Mouse (Mus musculus) mouse embryonic stem cell (cell line): ENCODE data around the gene Znfx1.

ENCODE experiments used
- in situ Hi-C, 2 experiments: fragments of 300-500 bp; cut with MboI; formaldehyde crosslinking; loops; 1 replicate in 1 of 2; 3 replicates in 1 of 2; pipeline ENCODE4 v1.14.3; 2019 to 2020; ENCODE audit warnings: low sequenced_read_pairs in 2 of 2, low pct_unique_long_range_greater_than_20kb in 1 of 2, mixed read lengths in 1 of 2; ENCODE audit not compliant: unreplicated experiment in 1 of 2

Gene Znfx1

GRCm38 (mm10) chr2:167076352-167076751 lies 13.5 kb upstream of the Znfx1 start:
- in situ Hi-C loops, result no loop called here

- in situ Hi-C loops, result loop anchor here (5.0 kb wide), 2 partner anchors 138 to 143 kb away; no protein-coding TSS in a partner anchor
These were observed 11.8 kb upstream of the Znfx1 start for GRCm38 (mm10) chr2:167074587-167074986.

GRCm38 (mm10) chr2:167071641-167072601 lies 9.1 kb upstream of the Znfx1 start:
- in situ Hi-C loops, result loop anchor here (5.0 kb wide), 2 partner anchors 140 to 145 kb away; no protein-coding TSS in a partner anchor

GRCm38 (mm10) chr2:167071266-167071640 lies 8.4 kb upstream of the Znfx1 start:
- in situ Hi-C loops, result loop anchor here (5.0 kb wide), 2 partner anchors 141 to 146 kb away; no protein-coding TSS in a partner anchor

GRCm38 (mm10) chr2:167070341-167070740 lies 7.5 kb upstream of the Znfx1 start:
- in situ Hi-C loops, result loop anchor here (5.0 kb wide), 2 partner anchors 142 to 147 kb away; no protein-coding TSS in a partner anchor

GRCm38 (mm10) chr2:167067575-167067974 lies 4.8 kb upstream of the Znfx1 start:
- in situ Hi-C loops, result no loop called here

GRCm38 (mm10) chr2:167066528-167067516 lies 4.0 kb upstream of the Znfx1 start:
- in situ Hi-C loops, result no loop called here

GRCm38 (mm10) chr2:167066031-167066430 lies 3.2 kb upstream of the Znfx1 start:
- in situ Hi-C loops, result no loop called here

GRCm38 (mm10) chr2:167064601-167065295 lies 1.9 kb upstream of the Znfx1 start:
- in situ Hi-C loops, result no loop called here

GRCm38 (mm10) chr2:167063906-167064496 lies 1.2 kb upstream of the Znfx1 start:
- in situ Hi-C loops, result no loop called here

- in situ Hi-C loops, result no loop called here
These were observed 311 bp downstream of the Znfx1 start for GRCm38 (mm10) chr2:167062497-167062911.

- in situ Hi-C loops, result no loop called here
These were observed 1.3 kb downstream of the Znfx1 start for GRCm38 (mm10) chr2:167061381-167062034.

GRCm38 (mm10) chr2:167060761-167061160 lies 2.1 kb downstream of the Znfx1 start:
- in situ Hi-C loops, result no loop called here

GRCm38 (mm10) chr2:167060360-167060759 lies 2.5 kb downstream of the Znfx1 start:
- in situ Hi-C loops, result no loop called here

GRCm38 (mm10) chr2:167059960-167060359 lies 2.9 kb downstream of the Znfx1 start:
- in situ Hi-C loops, result no loop called here

- in situ Hi-C loops, result no loop called here
These were observed 3.3 kb downstream of the Znfx1 start for GRCm38 (mm10) chr2:167059536-167059935.

- in situ Hi-C loops, result no loop called here
These were observed 3.9 kb downstream of the Znfx1 start for GRCm38 (mm10) chr2:167058814-167059387.
